Mouse (Mus musculus): ENCODE measurements at regions not wholly inside any gene's neighbourhood (a gene's known extent, or its start where the extent isn't known, plus 50 kb on each side); places are given as distances from the start of the nearest gene placed in this dataset.

DNA sequence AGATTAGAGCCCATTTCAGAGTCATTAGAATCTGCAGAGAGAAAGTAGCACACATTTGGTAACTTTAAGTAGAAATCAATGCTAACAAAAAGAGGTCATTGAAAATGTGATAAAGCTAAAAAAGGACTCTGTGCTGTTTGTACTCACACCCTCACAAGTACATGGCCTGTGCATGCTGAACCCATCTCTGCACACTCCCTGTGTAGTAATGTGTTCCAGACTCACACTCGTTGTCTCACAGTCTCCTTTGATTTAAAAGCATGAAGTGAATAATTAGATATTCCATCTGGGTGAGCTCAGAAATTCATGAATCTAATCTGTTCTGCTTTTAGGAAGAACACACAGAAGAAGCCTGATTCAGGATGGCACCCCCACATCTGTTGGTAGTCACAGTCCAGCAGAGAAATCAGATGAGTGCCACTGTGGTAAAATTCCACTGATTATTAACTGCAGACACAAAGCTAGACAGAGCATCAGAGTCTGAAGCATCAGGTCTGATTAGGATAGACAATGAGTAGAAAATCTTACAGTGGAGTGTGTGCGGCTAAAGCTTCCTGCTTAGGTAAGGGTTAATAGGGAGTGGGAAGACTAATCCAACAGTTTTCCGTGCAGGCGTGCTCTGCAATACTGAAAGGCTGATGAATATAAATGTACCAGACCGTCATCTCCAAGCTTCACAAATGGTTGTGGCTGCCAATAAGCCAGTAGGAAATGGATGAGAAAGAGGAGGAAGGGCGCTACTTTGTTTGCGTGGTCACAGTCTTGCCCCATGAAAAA lies 91.7 kb upstream of the Nrsn1 start:
- TF ChIP-seq CTCF (IDR thresholded peaks at IDR 0.05; ENCODE audit: low read depth, low read length), result no peak
- TF ChIP-seq POLR2A (IDR thresholded peaks at IDR 0.05; ENCODE audit: borderline replicate concordance, low read depth, low read length), result no peak
- H3K27ac ChIP-seq (ENCODE audit: insufficient read depth, low read depth, low read length), result no peak overlapping the region

DNA sequence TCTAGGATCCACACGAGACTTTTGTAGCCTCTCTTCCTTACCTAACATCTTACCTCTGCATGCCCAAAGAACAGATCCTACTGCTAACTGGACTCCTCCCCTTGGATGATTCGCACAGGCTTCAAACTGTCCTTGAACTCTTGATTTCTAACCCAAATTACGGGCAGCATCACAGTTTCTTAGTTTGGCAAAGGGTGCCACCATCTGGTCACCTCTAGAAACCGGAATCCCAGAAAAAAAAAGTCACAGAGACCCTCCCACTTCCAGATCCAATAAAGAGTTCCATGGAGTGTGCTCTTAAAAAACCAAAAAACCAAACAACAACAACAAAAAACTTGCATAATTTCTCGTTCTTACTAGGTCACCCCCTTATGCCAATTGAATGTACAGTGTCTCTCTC lies 77.3 kb upstream of the Nrsn1 start:
- no peak for TF ChIP-seq CTCF (IDR thresholded peaks at IDR 0.05; ENCODE audit: low read depth, low read length)
- TF ChIP-seq POLR2A (IDR thresholded peaks at IDR 0.05; ENCODE audit: borderline replicate concordance, low read depth, low read length), result no peak
- Histone ChIP-seq H3K4me1 (ENCODE audit: control insufficient read depth, insufficient read depth, low read length) (no peaks in the 10 kb centered on the region), H3K4me3 (ENCODE audit: insufficient read depth, low read length) (no peak overlapping the region), H3K27ac (ENCODE audit: insufficient read depth, low read depth, low read length) (no peak overlapping the region)

More for the DNA sequence above, 91.7 kb upstream of the Nrsn1 start:
- H3K4me1 ChIP-seq (ENCODE audit: control insufficient read depth, insufficient read depth, low read length), result no peaks in the 10 kb centered on the region
- H3K4me3 ChIP-seq (ENCODE audit: insufficient read depth, low read length), result no peak overlapping the region

DNA sequence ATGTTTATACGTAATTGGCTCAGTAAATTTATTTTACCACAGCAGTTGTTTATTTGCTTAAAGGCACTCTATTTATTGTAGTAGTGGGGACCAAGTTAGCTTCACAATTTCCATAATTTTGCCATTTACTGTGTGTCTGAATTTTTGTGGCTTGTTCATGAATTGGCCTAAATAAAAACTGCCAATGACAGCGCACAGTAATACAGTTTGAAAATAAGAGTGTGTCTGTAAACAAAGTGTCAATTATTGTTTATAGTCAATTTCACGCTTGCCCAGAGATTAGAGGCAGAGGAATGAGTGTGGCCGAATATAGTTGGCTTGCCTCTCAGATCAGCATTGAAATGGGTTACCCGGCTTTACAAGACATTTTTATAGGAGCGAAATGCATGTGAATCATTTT lies 73.0 kb upstream of the Nrsn1 start:
- Histone ChIP-seq H3K4me1 (ENCODE audit: control insufficient read depth, insufficient read depth, low read length) (no peaks in the 10 kb centered on the region), H3K4me3 (ENCODE audit: insufficient read depth, low read length) (no peak overlapping the region), H3K27ac (ENCODE audit: insufficient read depth, low read depth, low read length) (no peak overlapping the region)
- TF ChIP-seq POLR2A (IDR thresholded peaks at IDR 0.05; ENCODE audit: borderline replicate concordance, low read depth, low read length) (no peak), CTCF (IDR thresholded peaks at IDR 0.05; ENCODE audit: low read depth, low read length) (no peak)

DNA sequence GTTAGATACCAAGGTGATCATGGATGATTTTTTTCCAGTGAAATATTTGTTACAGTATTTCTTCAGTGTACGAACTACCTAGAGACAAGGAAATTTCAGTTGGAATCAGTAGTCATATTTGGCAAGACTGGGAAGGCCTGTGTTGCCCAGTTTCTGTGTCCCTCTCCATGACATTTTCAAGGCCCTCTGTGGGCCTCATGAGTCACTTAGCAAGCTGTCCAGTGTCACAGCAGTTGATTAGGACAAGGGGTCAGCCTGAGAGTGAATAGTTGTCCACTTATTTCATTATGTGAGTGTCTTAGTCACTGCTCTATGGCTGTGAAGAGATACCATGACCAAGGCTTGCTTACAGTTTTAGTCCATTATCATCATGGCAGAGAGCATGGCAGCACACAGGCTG lies 71.5 kb upstream of the Nrsn1 start:
- no peak overlapping the region for H3K27ac ChIP-seq (ENCODE audit: insufficient read depth, low read depth, low read length)
- H3K4me1 ChIP-seq (ENCODE audit: control insufficient read depth, insufficient read depth, low read length), result no peaks in the 10 kb centered on the region
- no peak overlapping the region for H3K4me3 ChIP-seq (ENCODE audit: insufficient read depth, low read length)
- TF ChIP-seq POLR2A (IDR thresholded peaks at IDR 0.05; ENCODE audit: borderline replicate concordance, low read depth, low read length), result no peak
- no peak for TF ChIP-seq CTCF (IDR thresholded peaks at IDR 0.05; ENCODE audit: low read depth, low read length)

DNA sequence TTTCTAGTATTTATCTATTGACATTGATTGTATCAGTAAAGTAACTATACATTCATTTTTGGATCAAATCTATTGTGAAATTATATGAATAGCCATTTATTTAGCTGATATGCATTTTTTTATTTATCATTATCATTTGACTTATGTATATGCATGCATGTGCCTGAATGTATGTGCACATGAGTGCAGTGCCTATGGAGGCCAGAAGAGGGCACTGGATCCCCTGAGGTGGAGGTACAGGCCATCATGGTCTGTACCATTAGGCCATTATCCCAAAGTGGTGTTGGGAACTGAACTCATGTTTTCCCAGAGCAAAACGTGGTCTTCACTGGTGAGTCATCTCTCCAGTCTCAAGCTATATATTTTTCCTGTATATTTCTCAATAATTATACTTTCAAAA lies 63.5 kb upstream of the Nrsn1 start:
- TF ChIP-seq POLR2A (IDR thresholded peaks at IDR 0.05; ENCODE audit: borderline replicate concordance, low read depth, low read length) (no peak), CTCF (IDR thresholded peaks at IDR 0.05; ENCODE audit: low read depth, low read length) (no peak)
- H3K4me1 ChIP-seq (ENCODE audit: control insufficient read depth, insufficient read depth, low read length), result no peaks in the 10 kb centered on the region
- H3K27ac ChIP-seq (ENCODE audit: insufficient read depth, low read depth, low read length), result no peak overlapping the region
- no peak overlapping the region for H3K4me3 ChIP-seq (ENCODE audit: insufficient read depth, low read length)

Measured in bone marrow macrophage, adult 2 months (primary cell).